Mouse (Mus musculus) small intestine, adult 2 months (tissue): ENCODE measurements around the gene 2510039O18Rik.

ENCODE experiments used
- CTCF ChIP-seq: fragments of 200-500 bp; IDR thresholded peaks from 2 replicates; pipeline ENCODE4 v1.5.1; 2012; ENCODE audit warnings: low read depth, mild to moderate bottlenecking, control low read depth, inconsistent platforms, low read length, moderate library complexity, mixed read lengths; ENCODE audit not compliant: insufficient replicate concordance, insufficient read length; ENCODE audit errors: extremely low read depth
- POLR2A ChIP-seq: fragments of 200-500 bp; IDR thresholded peaks from 2 replicates; pipeline ENCODE4 v1.6.1; 2012; ENCODE audit warnings: low read depth, mild to moderate bottlenecking, control low read depth, inconsistent platforms, low read length, moderate library complexity

DNA sequence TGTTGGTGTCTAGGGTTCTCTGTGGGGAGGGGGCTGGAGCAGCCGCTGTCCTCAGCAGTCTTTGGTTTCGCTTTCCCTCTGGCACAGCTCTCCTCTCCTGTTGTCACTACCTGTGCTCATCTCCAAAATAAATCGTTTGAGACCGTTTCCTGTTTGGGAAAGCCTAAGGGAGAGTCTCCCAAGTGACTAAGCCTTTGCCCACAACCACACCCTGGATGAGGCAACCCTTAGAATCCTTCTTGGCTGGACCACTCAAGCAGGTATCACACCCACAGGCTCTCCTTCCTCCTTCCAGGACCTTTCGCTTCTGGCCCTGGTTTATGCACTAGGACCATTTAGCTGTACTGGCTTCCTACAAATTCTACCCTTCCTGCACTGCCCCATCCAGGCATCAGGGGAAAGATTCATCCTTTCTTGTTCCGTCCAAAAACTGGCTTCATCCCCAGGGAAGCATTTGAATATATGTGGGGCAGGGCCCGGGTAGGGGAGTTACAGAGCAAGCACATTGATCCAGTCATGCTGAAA is 52.9 kb downstream of the 2510039O18Rik start:
- TF ChIP-seq CTCF (no peak), POLR2A (no peak)
